Mouse (Mus musculus) bone marrow, adult 2 months (tissue): ENCODE data around the gene Olfr402.

Experiments
- CTCF ChIP-seq: fragments of 200-500 bp; IDR thresholded peaks from 2 replicates; pipeline ENCODE4 v1.5.1; 2011; ENCODE audit warnings: low read length, control low read depth; ENCODE audit not compliant: control insufficient read depth, insufficient read depth
- POLR2A ChIP-seq: fragments of 200-500 bp; IDR thresholded peaks from 2 replicates; pipeline ENCODE4 v1.6.1; 2011; ENCODE audit warnings: low read depth, mild to moderate bottlenecking, control low read depth, low read length, borderline replicate concordance; ENCODE audit not compliant: control insufficient read depth

GRCm38 (mm10) chr11:74185949-74186348 is 32.6 kb downstream of the Olfr402 start, which contains the start of gene Olfr403:
- TF ChIP-seq POLR2A = no peak
- no peak for TF ChIP-seq CTCF
